Mouse (Mus musculus): ENCODE results near the gene Gtf2a1l. TPM values are rescaled to one million over a fixed set of nuclear protein-coding genes. Genes with fewer than 3 reads are reported as not detected.
A peak's percentile ranks its signal among the peaks of the same experiment; 100 is the strongest.

The Gtf2a1l gene
- polyA plus RNA-seq (2012; rRNA removed): not detected in 2 replicates

DNA sequence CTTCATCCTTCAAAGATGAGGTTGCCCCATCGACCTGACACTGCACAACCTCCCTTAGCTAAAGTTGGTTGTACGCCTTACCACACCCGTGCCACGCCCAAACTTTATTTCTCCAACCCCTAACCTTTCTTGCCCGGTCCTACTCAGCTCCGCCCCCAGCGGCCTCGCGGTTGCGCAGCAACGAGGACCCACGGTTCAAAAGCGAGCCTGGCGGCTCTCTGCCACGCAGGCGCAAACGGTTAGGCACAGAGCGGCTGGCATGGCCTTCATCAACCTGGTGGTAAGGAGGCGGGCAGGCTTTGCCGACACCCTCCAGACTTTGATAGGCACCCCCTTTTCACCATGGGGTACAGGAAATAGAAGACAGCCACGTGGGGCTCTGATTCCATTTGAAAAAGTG is at the start of gene Gtf2a1l:
Gene Gtf2a1l, plus strand, starts transcription at position 209 of the 400 bp plus-strand sequence.
- DNase-seq (ENCODE audit: low read depth, low spot score): no peak

DNA sequence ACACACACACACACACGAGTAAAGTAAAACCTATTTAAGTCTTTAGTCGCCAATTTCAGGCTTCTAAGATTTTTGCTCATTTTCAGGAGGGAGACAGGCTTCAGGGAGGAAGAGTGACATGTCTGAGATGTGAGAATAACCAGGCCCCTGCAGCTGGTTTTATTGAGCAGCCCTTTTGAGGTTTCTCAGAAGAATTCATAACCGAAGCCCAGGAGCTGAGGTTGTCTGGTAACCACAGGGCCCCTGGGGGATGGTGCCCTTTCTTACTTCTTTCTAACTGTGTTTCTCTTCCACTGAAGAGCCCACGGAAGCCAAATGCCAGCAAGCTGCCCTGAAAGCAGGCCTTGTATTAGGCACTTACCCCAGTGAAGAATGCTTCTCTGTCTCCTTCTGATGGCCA is 47.5 kb upstream of the Gtf2a1l start:
- WGBS: 74% methylated on average over 4 of the region's 4 CpGs
- DNase-seq (ENCODE audit: low read depth, low spot score): no peak

More for the DNA sequence above, at the start of gene Gtf2a1l:
- 16% methylated on average over 21 of the region's 21 CpGs for WGBS

DNA sequence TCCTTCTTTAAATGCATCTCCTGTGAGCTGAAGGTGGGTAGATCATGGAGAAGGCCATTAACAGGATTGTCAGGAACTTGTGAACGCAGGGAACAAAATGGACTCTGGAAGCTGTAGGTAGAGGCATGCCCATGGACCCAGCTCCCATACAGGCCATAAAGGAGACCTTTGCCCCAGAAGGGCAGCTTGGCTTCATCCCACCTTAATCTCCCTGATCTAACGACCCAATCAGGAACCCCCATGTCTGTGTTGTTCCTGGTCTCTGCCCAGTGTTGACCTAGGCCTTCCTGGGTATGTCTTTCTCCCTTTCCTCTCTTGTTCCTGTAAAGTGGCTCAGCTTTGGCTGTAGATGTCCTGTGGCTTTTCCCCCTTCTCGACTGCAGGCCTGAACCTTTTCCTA is 47.1 kb upstream of the Gtf2a1l start:
- 57% methylated on average over 3 of the region's 3 CpGs for WGBS
- no peak for DNase-seq (ENCODE audit: low read depth, low spot score)

DNA sequence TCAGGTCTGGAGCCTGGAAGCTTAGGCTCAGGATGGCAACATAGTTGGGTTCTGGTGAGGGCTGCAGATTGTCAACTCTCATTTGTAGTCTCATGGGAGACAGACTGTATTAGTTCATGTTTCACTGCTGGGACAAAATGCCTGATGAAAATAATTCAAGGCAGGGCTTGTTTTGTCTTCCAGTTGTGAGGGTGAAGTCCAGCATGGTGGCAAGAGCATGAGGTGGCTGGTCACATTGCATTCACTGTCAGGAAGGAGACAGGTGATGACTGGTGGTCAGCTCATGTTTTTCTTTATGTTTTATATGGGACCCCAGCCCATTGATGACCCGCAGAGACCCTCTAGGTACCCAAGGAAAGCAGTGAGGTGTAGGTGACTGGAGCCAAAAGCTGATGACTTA is 45.7 kb upstream of the Gtf2a1l start:
- 93% methylated on average over 1 of the region's 1 CpGs for WGBS

DNA sequence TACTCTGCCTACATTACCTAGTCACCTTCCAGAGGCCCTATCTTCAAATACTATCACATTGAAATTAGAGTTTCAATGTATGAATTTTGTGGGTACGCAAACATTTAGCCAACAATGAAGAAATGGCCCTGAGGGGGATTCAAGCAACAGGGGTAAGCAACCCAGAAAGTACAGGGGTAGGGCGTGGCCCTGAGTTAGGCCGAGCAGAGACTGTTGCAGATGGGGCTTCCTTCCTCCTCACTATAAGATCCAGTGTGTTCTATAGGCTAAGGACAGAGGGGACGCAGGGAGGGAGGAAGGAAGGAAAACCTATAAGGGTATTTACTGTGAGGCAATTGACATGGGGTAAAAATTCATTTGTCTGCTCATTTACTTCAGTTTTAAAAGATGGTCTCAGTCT is 44.1 kb upstream of the Gtf2a1l start:
- WGBS: 95% methylated on average over 4 of the region's 4 CpGs
- no peak for DNase-seq (ENCODE audit: low read depth, low spot score)

More for the DNA sequence above, 45.7 kb upstream of the Gtf2a1l start:
- no peak for DNase-seq (ENCODE audit: low read depth, low spot score)

DNA sequence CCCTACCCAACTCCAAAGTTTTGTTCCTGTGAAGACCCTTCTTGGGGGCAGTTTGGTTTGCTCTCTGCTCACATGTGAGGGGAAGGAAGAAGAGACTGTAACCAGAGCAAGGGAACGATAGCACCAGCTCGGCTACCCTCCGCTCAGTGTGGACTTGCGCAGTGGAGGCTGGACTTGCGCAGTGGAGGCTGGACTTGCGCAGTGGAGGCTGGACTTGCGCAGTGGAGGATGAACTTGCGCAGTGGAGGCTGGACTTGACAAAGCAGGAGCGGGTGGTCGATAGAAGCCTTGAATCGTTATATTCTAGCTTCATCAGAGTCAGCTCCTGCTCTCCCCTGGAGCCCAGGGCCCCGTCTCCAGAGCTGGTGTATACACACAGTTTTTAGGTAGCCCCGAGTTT is 43.1 kb upstream of the Gtf2a1l start:
- no peak for DNase-seq (ENCODE audit: low read depth, low spot score)
- WGBS: 94% methylated on average over 13 of the region's 13 CpGs

DNA sequence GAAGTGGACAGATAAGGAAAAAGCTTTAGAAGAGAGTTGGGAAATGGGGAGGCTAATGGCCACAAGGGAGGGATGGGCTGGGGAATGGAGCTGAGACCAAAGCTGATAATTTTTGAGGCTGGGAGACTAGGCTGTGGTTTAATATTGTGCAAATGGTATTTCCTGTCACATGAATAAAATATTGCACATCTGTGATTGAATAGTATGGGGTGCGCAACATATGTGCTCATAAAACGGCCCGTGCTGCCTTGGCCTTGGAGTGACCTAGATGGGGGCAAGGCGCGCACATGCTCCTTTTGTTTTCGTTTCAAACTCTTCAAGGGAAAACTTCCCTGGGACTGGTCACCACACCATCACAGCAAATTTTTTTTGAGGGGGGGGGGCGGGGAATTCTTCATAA is 42.5 kb upstream of the Gtf2a1l start:
- WGBS: 59% methylated on average over 7 of the region's 7 CpGs
- DNase-seq (ENCODE audit: low read depth, low spot score): no peak

DNA sequence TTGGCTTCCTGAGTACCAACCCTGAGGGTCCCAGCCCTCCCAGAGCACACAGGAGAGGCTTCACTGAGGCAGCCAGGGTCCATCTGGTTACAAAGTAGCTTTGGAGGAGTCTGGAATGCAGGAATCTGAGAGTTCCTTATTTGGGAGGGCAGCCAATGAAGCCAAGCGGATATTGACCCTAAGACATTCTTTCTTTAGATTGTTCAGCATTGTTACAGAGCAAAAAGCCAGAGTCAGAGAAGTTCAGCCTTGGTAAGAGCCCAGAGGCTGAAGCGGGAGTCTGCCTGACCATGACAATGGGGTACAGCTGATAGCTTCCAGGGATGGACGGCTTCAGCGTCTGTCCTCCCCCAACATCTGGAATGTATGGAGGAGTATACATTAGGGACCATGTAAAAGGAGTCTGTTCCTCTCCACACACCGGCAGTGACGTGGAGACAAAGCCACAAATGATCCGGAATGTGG is 42.1 kb upstream of the Gtf2a1l start:
- no peak for DNase-seq (ENCODE audit: low read depth, low spot score)
- 38% methylated on average over 7 of the region's 7 CpGs for whole genome bisulfite sequencing

DNA sequence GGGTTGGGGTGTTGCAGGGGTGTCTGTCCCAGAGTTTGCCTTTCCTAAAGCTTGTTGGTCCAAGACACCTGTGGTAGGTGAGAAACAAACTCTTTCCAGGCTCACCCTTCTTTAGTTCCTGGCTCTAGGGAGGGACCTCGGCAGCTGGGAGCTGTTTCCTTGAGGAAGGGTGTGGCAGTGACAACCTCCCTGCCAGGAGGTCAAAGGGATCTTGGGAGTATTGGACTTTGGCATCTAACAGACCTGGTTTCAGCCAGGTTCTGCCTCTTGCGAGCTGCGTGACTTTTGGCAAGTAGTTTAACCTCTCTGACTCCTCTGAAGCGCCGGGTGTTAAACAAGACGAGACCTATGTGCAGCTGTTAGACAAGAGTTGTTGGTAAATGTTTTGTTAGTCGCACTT is 41.3 kb upstream of the Gtf2a1l start:
- peak; percentile 89 for DNase-seq (ENCODE audit: low read depth, low spot score)
- WGBS: 9% methylated on average over 7 of the region's 7 CpGs

DNA sequence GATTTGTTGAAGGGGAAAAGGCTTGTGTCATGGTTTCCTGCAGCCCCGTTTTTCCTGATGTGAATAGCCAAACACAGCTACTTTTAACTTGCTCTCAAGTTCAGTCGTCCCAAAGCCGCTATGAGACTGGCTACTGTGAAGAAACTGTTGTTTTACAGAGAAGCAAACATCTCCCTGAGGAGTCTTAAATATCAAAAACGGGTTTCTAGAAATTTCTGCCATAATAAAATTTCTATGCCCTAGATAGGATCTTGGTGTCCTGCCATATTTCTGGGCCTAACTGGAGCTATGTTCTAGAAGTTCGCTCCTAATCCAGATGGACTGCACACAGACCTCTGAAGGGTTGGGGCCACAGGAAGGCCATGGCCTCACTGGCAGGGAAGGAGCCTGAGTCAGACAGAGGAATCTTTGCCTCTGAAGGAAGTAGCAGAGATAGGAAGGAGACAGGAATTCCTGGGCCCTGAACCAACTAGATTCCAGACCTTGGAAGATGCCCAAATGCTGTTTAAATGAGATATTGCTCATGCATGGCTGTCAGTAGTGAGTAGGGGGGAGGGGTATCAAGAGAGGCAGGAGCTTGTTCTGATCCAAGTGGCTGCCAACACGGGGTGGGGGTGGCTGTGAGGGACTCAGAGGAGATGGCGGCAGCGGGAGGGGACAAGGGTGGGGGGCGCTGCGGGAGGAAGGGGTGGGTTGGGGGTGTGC is 39.6 kb upstream of the Gtf2a1l start:
- DNase-seq (ENCODE audit: low read depth, low spot score): no peak
- WGBS: 50% methylated on average over 10 of the region's 10 CpGs

DNA sequence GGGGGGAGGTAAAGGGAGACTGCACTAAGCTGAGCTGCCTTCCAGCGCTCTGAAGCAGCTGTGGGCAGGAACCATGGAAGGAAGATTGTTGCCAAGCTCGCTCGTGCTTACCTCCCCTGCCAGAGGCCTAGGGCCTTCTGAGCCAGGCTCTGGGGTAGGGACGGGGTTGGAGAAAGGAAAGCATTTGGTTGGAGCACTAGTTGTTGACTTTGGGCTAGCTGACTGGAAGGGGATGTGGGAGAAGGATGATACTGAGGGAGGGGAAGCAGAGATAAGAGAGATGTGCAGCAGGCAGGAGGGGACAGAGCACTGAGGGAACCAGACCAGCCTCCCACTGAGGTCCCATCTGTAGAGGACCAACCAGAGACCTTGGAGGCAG is 39.1 kb upstream of the Gtf2a1l start:
- WGBS: 30% methylated on average over 4 of the region's 4 CpGs
- DNase-seq (ENCODE audit: low read depth, low spot score): no peak

DNA sequence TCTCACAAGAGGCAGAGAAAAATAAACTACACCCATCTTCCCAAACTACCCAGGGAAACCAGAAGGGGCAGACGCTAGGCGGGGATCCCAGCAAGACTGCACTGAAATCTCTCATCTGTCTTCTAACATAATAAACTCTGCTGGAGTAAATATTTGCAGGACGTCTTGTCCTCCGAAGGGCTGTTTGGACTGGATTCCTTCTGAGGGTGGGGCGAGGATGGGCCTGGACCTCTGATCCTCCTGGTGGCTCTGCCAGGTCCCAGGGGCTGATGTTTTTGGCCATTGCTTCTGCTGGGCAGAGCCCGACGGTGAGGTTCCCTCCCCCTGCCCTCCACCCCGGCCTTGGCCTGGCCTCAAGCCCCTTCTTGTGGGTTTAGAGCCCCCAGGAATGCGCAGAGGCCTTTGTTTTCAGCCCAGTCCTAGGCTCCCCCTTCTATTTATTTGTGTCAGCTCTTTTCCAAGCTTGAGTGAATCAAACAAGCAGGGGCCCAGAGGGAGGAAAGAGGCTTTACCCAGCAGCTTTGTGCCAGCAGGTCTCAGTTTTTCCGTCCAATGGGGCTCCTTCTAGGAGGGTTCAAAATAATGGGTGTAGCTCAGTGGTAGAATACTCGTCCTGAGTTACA is 38.4 kb upstream of the Gtf2a1l start:
- no peak for DNase-seq (ENCODE audit: low read depth, low spot score)
- WGBS: 15% methylated on average over 11 of the region's 11 CpGs

DNA sequence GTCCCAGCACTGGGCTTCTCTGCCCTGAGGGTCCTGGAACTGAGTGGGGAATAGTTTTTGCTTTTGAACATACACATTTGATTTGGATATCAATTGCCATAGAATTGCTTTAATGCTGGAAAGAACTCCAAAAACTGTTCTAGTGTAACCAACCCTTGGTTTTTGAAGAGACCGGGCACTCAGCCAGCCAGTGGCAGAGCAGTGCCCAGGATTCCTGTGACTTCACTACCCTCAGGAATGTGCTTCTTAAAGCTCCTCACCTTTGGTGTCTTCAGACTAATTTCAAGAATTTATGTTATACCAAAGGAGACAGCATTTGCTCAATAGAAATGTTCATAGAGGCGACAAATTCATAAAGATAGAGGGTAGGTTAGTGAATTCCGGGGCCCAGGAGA is 37.9 kb upstream of the Gtf2a1l start:
- DNase-seq (ENCODE audit: low read depth, low spot score): no peak
- WGBS: 57% methylated on average over 3 of the region's 3 CpGs

DNA sequence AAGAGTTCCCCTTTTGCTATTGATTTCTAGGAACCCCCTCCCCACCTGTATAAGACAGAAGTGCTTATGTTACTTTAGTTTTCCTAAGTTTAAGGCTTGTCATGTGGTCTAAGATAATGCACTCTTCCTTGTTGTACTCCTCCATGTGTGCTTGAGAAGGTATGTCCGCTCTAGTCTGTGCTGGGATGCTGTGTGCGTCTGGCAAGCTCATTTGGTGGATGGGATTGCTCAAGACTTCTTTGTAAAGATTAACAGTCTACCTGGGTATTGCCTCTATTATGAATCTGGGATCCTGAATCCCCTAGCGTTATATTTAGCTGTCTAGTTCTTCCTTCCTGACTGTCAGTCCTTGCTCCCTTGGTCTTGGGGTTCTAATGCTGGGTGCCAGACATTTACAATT is 35.8 kb upstream of the Gtf2a1l start:
- WGBS: 87% methylated on average over 3 of the region's 3 CpGs
- DNase-seq (ENCODE audit: low read depth, low spot score): no peak

DNA sequence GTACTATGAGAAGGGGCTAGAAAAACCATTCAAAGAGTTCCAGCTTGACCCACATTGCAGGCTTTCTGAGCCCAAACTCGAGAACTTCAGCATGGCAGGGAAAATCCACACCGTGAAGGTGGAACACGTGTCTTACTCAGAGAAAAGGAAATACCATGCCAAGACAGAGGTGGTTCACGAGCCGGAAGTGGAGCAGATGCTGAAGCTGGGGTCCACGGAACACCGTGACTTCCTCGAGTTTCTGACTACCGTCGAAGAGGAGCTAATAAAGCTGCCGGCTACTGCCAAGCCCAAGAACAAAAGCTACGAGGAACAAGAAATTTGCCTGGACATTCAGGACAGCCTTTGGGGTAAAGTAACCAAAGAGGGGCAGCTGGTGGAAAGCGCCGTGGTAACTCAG is 32.4 kb upstream of the Gtf2a1l start:
- DNase-seq (ENCODE audit: low read depth, low spot score): no peak
- 91% methylated on average over 14 of the region's 14 CpGs for WGBS

DNA sequence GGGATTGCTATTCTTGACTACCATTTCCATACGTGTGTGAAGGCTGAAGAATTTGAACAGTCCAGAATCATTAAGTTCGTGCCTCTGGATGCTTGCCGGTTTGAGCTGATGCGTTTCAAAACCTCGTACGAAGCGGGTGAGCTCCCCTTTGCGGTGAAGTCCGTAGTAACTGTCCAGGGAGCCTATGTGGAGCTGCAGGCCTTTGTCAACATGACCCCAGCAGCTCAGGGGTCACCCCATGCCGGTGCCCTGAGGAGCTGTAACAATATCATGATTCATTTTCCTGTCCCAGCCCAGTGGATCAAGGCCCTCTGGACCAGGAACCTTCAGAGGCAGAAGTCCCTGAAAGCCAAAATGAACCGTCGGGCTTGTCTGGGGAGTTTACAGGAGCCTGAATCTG is 31.9 kb upstream of the Gtf2a1l start:
- WGBS: 70% methylated on average over 12 of the region's 12 CpGs
- DNase-seq (ENCODE audit: low read depth, low spot score): no peak

DNA sequence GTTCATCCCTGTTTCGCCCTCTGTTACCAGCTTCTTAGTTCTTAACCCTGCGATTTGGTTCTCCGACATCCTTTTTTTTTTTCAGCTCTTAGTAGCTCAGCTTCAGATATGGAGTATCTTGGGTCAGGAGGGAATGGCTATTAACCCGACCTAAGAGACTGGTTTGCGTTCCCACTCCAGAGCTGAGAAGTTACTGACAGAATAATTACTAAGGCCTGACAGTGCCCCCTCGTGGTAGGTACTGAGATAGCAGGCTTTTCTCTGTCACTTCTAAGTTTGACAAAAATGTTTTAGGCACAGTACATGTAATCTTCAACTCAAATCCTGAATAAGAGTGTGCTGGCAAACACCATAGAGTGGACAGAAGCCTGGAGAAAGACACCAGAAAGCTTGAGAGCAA is 27.4 kb upstream of the Gtf2a1l start:
- no peak for DNase-seq (ENCODE audit: low read depth, low spot score)
- 28% methylated on average over 6 of the region's 6 CpGs for WGBS

DNA sequence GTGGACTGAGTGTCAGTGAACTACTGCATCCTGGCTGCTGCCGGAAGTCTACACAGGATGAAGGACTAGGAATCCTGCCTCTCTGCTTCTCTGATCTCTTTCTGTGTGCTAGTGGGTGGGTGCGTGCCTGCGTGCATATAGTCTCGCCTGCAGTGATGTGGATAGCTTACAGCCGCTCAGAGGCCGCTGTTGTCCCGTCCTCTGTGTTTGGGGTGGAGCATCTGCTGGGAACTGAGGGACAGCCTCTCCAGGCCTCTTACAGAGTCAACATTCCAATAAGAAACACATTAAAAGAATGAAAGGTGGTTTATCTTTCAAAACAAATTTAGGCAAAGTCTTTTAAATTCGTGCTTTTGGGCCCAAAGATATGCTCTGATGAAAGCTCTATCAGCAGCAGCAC is 26.6 kb upstream of the Gtf2a1l start:
- DNase-seq (ENCODE audit: low read depth, low spot score): no peak
- WGBS: 91% methylated on average over 8 of the region's 8 CpGs

DNA sequence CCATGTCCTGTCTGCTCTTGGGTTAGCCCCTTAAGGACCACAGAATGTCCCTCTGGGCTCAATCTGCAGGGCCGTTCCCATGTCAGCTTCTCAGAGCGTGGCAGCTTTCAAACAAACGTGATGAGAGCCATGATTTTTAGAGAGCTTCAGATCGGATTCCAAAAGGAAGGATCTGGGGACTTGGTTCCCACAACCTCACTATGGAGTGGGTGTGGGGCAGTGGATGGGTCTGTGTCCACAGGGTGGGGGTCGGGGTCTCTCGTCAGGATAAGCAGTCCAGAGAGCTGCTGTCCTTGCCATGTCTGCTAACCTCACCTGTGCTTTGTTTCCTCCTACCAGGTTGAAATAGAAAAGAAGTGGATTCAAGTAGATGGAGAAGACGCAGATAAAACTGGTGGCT is 23.6 kb upstream of the Gtf2a1l start:
- whole genome bisulfite sequencing: 90% methylated on average over 7 of the region's 7 CpGs
- DNase-seq (ENCODE audit: low read depth, low spot score): no peak

DNA sequence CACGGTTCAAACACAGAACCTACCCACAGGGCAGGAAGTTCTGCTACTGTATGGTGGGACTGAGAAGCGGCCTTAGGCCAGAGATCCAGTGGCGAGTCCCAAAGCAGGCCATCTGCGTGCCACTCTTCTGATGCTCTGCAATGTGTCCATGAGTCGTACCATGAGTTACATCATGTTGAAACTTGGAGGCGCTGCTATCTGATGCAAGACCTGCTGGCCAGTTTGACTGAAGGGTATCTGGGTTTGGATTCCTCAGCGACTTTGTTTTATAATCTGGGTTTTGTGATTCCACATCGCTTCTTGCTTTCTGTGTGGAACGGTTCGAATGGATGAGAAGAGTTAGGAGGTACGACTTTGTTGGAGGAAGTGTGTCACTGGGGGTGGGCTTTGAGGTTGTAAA is 23.2 kb upstream of the Gtf2a1l start:
- DNase-seq (ENCODE audit: low read depth, low spot score): no peak
- WGBS: 91% methylated on average over 11 of the region's 11 CpGs

DNA sequence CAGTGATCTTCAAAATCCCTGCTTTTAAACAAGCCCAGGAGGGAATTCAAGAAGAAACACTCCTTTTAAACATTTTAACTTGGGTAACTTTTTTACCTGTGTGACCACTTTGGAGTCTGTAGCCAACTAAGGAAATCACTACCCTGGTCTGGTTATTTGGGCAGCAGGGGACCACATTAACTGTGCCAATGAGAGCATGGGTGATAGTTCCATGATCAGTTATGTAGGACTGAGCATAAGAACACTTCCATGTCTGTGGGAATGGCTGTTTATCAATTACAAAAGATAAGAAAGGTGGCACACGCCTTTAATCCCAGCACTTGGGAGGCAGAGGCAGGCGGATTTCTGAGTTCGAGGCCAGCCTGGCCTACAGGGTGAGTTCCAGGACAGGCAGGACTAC is 21.3 kb upstream of the Gtf2a1l start:
- 86% methylated on average over 3 of the region's 3 CpGs for WGBS
- DNase-seq (ENCODE audit: low read depth, low spot score): no peak

DNA sequence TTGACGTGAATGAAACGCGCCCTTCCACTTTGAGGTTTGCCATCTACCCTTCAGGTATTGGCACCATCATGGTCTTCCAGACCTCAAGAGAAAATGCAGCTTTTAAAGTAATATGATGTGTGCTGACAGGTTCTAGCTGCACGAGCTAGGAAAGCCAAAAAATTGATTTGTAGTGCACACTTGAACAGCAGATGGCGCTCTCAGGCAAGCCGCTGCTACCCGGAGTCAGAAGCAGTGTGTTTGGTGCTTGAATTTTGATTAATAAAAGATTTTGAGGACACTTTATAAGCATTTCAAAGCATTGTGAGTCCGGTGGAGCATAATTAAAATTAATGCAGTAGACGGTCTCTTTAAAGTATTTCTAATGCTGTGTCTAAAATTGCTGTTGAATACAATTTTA is 16.4 kb upstream of the Gtf2a1l start:
- 9% methylated on average over 9 of the region's 9 CpGs for WGBS
- no peak for DNase-seq (ENCODE audit: low read depth, low spot score)
